Mouse (Mus musculus): ENCODE measurements around the gene Tmem179b.

Gene Tmem179b

GRCm38 (mm10) chr19:8786008-8786781, 11.9 kb upstream of the Tmem179b start, which contains the start of gene Taf6l:
Gene Taf6l, minus strand, starts transcription at chr19:8786417.
- DNase-seq (ENCODE audit: low spot score) = peak; percentile 93

- DNase-seq (ENCODE audit: low spot score) = no peak
These were observed 719 bp upstream of the Tmem179b start for GRCm38 (mm10) chr19:8774951-8775421.

GRCm38 (mm10) chr19:8773409-8773808, 858 bp downstream of the Tmem179b start:
- DNase-seq (ENCODE audit: low spot score) = no peak

GRCm38 (mm10) chr19:8772996-8773395, 1.3 kb downstream of the Tmem179b start:
- no peak for DNase-seq (ENCODE audit: low spot score)

GRCm38 (mm10) chr19:8770567-8771270, 3.5 kb downstream of the Tmem179b start, which contains the start of gene Tmem223:
Gene Tmem223, plus strand, starts transcription at chr19:8770996.
- peak; percentile 87 for DNase-seq (ENCODE audit: low spot score)

GRCm38 (mm10) chr19:8765562-8765961, 8.7 kb downstream of the Tmem179b start:
- DNase-seq (ENCODE audit: low spot score) = no peak

- no peak for DNase-seq (ENCODE audit: low spot score)
These were observed 11.0 kb downstream of the Tmem179b start for GRCm38 (mm10) chr19:8763276-8763675.

GRCm38 (mm10) chr19:8760757-8761156, 13.5 kb downstream of the Tmem179b start:
- peak; percentile 33 for DNase-seq (ENCODE audit: low spot score)

GRCm38 (mm10) chr19:8758899-8759298, 15.4 kb downstream of the Tmem179b start:
- DNase-seq (ENCODE audit: low spot score) = no peak

- DNase-seq (ENCODE audit: low spot score) = peak; percentile 58
These were observed 16.7 kb downstream of the Tmem179b start for GRCm38 (mm10) chr19:8757471-8757998.

- DNase-seq (ENCODE audit: low spot score) = peak; percentile 89
These were observed 17.5 kb downstream of the Tmem179b start, which contains the start of gene Nxf1 for GRCm38 (mm10) chr19:8756635-8757387. Gene Nxf1, plus strand, starts transcription at chr19:8757073.

GRCm38 (mm10) chr19:8755652-8756051, 18.6 kb downstream of the Tmem179b start:
- DNase-seq (ENCODE audit: low spot score) = no peak

GRCm38 (mm10) chr19:8747368-8747767, 26.9 kb downstream of the Tmem179b start:
- DNase-seq (ENCODE audit: low spot score) = peak; percentile 34

- no peak for DNase-seq (ENCODE audit: low spot score)
These were observed 28.9 kb downstream of the Tmem179b start for GRCm38 (mm10) chr19:8745382-8745781.

GRCm38 (mm10) chr19:8742176-8742575, 32.1 kb downstream of the Tmem179b start:
- DNase-seq (ENCODE audit: low spot score) = no peak

- DNase-seq (ENCODE audit: low spot score) = peak; percentile 97
These were observed 32.9 kb downstream of the Tmem179b start, which contains the start of gene Stx5a for GRCm38 (mm10) chr19:8741243-8741869. Gene Stx5a, plus strand, starts transcription at chr19:8741413.

GRCm38 (mm10) chr19:8740603-8741002, 33.7 kb downstream of the Tmem179b start, which contains the start of gene 1700092M07Rik:
Gene 1700092M07Rik, plus strand, starts transcription at chr19:8740718.
- DNase-seq (ENCODE audit: low spot score) = no peak

GRCm38 (mm10) chr19:8739646-8740045, 34.6 kb downstream of the Tmem179b start:
- no peak for DNase-seq (ENCODE audit: low spot score)

GRCm38 (mm10) chr19:8738911-8739310, 35.4 kb downstream of the Tmem179b start:
- DNase-seq (ENCODE audit: low spot score) = no peak

- no peak for DNase-seq (ENCODE audit: low spot score)
These were observed 38.2 kb downstream of the Tmem179b start for GRCm38 (mm10) chr19:8736160-8736467.

- peak; percentile 89 for DNase-seq (ENCODE audit: low spot score)
These were observed 38.7 kb downstream of the Tmem179b start, which contains the start of gene Wdr74 for GRCm38 (mm10) chr19:8735389-8736159. Gene Wdr74, plus strand, starts transcription at chr19:8735827.

Data from T-cell, adult 2 months (primary cell).